Mouse (Mus musculus) olfactory bulb, adult 2 months (tissue): ENCODE results near the gene Tex44. TPM values are rescaled to one million over a fixed set of nuclear protein-coding genes. Genes with fewer than 3 reads are reported as not detected.

Experiments
- H3K27ac ChIP-seq: fragments of 200-500 bp; 2 replicates; pipeline ENCODE4 v1.5.1; 2012; ENCODE audit warnings: low read depth, low read length; ENCODE audit not compliant: insufficient read depth
- H3K4me1 ChIP-seq: fragments of 200-500 bp; 2 replicates; pipeline ENCODE4 v1.6.1; 2012; ENCODE audit warnings: low read length; ENCODE audit not compliant: control insufficient read depth, insufficient read depth
- H3K4me3 ChIP-seq: fragments of 200-500 bp; 2 replicates; pipeline ENCODE4 v1.5.1; 2012; ENCODE audit warnings: mild to moderate bottlenecking, low read depth, low read length, moderate library complexity; ENCODE audit not compliant: insufficient read depth
- CTCF ChIP-seq: fragments of 200-500 bp; IDR thresholded peaks from 2 replicates; pipeline ENCODE4 v1.5.1; 2012; ENCODE audit warnings: low read depth, mild to moderate bottlenecking, low read length, moderate library complexity; ENCODE audit not compliant: insufficient read depth
- POLR2A ChIP-seq: fragments of 200-500 bp; IDR thresholded peaks from 2 replicates; pipeline ENCODE4 v1.6.1; 2012; ENCODE audit warnings: mild to moderate bottlenecking, low read depth, low read length, moderate library complexity; ENCODE audit not compliant: insufficient read depth
- WGBS: fragments of 180-500 bp; shearing (Covaris S2); methylation state at CpG from one replicate; pipeline ENCODE4 v1.1.7; 2018; 5-methylcytosine and 5-hydroxymethylcytosine counted together
- polyA plus RNA-seq: library from polyadenylated mRNA; stranded (reverse); fragments of >200 nt; gene quantifications from 2 replicates; pipeline ENCODE4 v1.2.4, GENCODE M21; 2012; ENCODE audit warnings: low replicate concordance; ENCODE audit not compliant: missing spikeins, insufficient read depth, insufficient read length

The Tex44 gene
- polyA plus RNA-seq, 1 experiment, result not detected

DNA sequence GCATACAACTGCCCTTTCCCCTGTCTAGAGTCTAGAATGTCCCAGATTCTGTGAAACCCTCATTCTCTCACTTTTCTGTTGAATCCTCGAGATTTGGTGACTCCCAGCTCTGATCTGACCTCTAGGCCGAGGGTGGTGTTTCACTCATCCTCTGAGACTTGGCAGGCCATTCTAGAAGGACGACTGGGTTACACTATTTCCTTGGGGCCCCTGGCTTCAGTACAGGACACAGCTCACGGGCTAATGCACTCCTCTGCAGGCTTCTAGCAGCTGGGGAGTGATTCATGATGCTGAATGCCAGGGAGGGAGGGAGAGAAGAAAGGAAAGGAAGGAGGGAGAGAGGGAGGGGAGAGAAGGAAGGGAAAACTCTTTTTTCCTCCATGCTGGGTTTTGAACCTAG lies 22.1 kb downstream of the Tex44 start:
- peaks cover 18% of the 10 kb centered on the region for H3K4me1 ChIP-seq
- H3K27ac ChIP-seq, result peak overlapping the region; percentile 14; the same call in 1 of the 2 replicates
- no peak overlapping the region for H3K4me3 ChIP-seq
- 20% methylated on average over 4 of the region's 4 CpGs for WGBS
- no peak for TF ChIP-seq POLR2A
- no peak for TF ChIP-seq CTCF

DNA sequence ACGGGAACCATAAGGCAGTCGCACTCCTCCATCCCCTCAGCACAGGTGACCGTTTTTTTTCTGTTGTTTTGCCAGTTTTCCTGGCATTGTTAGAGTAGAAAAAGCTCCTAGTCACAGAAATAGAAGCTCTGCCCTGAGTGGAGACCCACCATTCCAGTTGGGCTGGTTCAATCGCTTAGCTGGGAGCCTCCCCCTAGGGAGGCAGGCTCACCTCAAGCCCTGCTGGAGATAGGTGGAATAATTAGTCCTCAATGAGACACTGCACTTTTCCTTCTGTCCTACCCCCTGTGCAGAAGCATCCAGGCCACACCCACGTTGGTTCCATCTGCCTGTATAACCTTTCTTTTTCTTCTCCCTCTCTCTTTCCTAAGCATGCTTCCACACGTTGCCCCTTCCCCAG lies 23.8 kb downstream of the Tex44 start:
- Histone ChIP-seq H3K27ac (no peak overlapping the region), H3K4me1 (peaks cover 11% of the 10 kb centered on the region), H3K4me3 (no peak overlapping the region)
- 67% methylated on average over 6 of the region's 6 CpGs for WGBS
- TF ChIP-seq POLR2A, result no peak
- TF ChIP-seq CTCF, result no peak

DNA sequence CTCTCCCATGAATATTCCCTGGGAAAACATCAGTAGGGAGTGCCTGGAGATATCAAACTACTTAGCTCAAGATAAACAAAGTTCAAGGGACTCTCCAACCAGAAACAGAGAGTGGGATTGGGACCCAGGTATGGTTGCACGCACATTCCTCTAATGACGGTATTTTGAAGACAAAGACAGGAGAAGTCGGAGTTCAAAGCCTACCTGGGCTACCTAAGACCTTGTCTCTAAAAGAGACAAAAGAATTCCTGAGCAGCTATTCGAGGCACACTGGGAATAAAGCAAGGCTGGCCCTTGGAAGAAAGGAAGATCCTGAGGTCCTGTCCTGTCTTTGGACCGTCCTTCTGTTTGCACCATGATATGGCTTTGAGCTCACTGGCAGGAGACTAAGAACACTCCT lies 26.6 kb downstream of the Tex44 start:
- TF ChIP-seq CTCF (no peak), POLR2A (no peak)
- WGBS, result 73% methylated on average over 5 of the region's 5 CpGs
- no peak overlapping the region for H3K4me3 ChIP-seq
- H3K4me1 ChIP-seq, result peaks cover 8% of the 10 kb centered on the region
- H3K27ac ChIP-seq, result no peak overlapping the region

DNA sequence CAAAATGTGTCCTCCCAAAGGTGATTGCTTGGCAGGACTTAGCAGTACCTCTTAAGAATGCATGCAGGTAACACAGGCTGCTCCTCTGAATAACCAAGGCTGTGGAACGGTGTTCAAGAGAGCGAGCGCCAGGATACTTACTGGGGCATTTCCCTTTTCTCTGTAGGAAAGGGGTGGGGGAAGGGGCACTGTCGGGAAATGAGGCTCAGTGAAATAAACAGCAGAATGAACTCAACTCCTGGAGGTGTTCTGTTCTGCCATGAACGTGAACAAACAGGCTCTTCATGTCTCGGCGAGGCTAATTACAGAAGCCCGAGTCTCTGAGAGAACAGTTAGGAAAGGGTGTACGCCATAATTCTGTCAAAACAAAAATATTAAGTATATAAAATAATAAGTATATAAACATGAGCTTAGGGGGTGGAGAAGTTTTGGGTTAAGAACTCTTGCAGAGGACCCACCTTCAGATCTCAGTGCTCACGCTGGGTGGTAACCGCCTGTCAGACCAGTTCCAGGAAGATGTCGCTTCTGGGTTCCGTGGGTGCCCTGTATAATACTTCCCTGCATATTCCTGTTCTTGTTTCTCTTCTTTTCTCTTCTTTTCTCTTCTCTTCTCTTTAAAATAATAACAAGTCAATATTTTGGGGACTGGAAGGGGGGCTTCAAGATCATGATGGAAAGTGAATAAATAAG lies 30.9 kb downstream of the Tex44 start:
- TF ChIP-seq CTCF, result no peak
- no peak for TF ChIP-seq POLR2A

DNA sequence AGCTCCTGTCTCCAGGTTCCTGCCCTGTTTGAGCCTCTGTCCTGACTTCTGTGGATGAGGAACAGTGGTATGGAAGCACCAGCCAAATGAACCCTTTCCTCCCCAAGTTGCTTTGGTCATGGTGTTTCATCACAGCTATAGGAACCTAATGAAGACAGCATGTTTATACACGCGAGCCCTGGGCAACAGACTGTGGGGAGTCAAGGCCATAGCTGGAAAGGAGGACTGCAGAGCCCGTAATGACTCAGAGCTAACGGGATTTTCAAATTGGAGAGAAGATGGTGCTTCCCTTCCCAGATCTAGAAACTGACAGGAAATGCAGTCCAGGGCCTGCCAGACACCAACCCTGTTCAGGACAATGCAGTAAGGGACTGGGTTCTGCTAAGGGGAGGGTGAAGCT lies 33.2 kb downstream of the Tex44 start:
- Histone ChIP-seq H3K4me1 (no peaks in the 10 kb centered on the region), H3K4me3 (no peak overlapping the region), H3K27ac (no peak overlapping the region)
- 89% methylated on average over 4 of the region's 4 CpGs for WGBS
- TF ChIP-seq POLR2A, result no peak
- TF ChIP-seq CTCF, result no peak

More for the DNA sequence above, 30.9 kb downstream of the Tex44 start:
- Histone ChIP-seq H3K4me1 (no peaks in the 10 kb centered on the region), H3K27ac (no peak overlapping the region), H3K4me3 (no peak overlapping the region)
- 58% methylated on average over 13 of the region's 13 CpGs for WGBS

DNA sequence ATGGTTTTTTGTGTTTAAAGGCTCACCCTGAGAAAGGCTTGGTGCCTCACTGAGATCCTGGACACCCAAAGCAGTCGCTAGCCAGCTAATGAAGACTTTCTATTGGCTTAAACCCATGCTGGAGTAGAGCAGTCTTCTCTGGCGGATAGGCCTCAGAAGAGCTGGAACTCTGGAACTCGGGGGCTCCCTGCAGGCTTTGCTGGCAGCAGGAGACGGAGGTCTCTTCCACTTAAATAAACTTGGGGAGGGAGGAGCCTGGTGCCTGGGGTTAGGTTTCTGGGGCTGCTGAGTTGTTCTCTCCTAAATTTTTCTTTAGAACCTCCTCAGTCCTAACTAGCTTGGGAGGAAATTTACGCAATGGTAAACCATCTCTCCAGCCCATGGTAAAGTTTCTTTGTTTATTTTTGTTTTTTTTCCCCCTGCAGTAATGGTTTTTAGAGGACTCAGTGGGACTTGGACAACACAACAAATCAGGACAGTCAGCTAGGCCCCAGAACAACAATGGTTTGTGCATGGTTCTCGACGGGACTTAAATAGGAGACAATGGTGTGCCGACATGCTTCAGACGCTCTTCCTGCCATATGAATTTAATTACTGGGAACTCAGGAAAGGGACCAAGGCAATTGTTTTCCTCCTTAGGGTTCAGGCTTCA lies 38.2 kb downstream of the Tex44 start:
- no peak overlapping the region for H3K27ac ChIP-seq

DNA sequence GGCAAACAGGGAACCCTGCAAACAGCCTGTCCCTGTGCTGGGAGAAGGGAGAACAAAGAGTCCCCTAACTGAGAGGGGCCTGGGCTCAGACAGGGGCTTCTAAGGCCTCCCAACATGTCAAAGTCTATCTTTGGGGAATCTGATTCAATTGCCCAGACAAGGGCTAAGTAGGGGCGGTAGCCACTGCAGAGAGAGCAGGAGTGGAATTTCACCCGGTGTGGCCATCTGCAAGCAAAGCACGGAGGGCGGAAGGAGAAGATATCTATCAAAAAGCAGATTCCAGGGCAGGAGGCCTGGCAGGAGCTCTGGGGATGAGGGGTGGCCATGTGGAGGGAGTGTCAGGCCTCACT lies 38.7 kb downstream of the Tex44 start:
- Histone ChIP-seq H3K27ac (no peak overlapping the region), H3K4me3 (no peak overlapping the region), H3K4me1 (no peaks in the 10 kb centered on the region)
- TF ChIP-seq CTCF, result no peak
- no peak for TF ChIP-seq POLR2A
- 76% methylated on average over 4 of the region's 4 CpGs for WGBS

More for the DNA sequence above, 38.2 kb downstream of the Tex44 start:
- WGBS, result 53% methylated on average over 9 of the region's 9 CpGs
- H3K4me1 ChIP-seq, result no peaks in the 10 kb centered on the region
- no peak overlapping the region for H3K4me3 ChIP-seq
- TF ChIP-seq CTCF, result no peak
- TF ChIP-seq POLR2A, result no peak

DNA sequence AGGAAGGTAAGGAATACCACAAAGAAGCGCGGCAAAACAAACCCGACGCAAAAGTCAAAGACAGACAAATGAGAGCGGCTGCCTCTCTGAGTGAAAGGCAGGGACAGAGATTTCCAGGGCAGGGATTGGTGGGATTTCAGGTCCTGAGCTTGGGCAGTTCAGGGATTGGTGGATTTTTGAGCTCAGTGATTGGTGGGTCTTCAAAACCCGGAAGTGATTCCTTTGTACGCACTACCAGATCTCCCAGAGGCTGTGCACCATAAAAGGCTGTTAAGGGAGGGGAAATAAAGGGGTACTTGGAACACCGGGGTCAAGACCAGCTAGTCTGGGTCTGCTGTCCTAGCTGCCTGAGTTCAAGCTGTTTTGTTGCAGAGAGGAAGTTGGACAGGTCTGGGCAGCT lies 41.3 kb downstream of the Tex44 start:
- TF ChIP-seq CTCF (no peak), POLR2A (no peak)
- Histone ChIP-seq H3K4me3 (no peak overlapping the region), H3K4me1 (peaks cover 12% of the 10 kb centered on the region), H3K27ac (no peak overlapping the region)
- 92% methylated on average over 8 of the region's 8 CpGs for WGBS

DNA sequence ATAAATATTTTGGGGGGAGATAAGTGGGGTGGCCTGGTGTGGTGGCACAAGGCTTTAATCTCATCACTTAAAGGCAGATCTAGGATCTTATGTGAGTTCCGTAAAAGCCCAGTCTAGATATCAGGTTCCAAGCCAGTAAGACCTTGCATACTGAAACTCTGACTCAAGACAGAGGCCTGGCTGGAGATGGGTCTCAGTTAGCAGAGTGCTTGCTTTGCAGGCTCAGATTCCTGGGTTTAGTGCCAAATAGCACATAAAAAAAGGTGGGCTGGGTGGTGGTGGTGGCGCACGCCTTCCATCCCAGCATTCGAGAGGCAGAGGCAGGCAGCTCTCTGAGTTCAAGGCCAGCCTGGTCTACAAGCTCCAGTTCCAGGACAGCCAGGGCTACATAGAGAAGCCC lies 43.7 kb downstream of the Tex44 start:
- 95% methylated on average over 4 of the region's 4 CpGs for WGBS
- TF ChIP-seq POLR2A, result no peak
- no peak for TF ChIP-seq CTCF
- H3K27ac ChIP-seq, result no peak overlapping the region
- H3K4me1 ChIP-seq, result peaks cover 16% of the 10 kb centered on the region
- H3K4me3 ChIP-seq, result no peak overlapping the region
